Mouse (Mus musculus) kidney, adult 2 months (tissue): ENCODE data around the gene Klf13. TPM values are rescaled to one million over a fixed set of nuclear protein-coding genes. Genes with fewer than 3 reads are reported as not detected.

Source experiments
- DNase-seq: peaks from one replicate; pipeline ENCODE4 v3.0.0; 2021
- H3K27ac ChIP-seq: fragments of 200-500 bp; 2 replicates; pipeline ENCODE4 v1.5.1; 2012; ENCODE audit warnings: low read depth, low read length, control low read depth, inconsistent platforms; ENCODE audit not compliant: insufficient read depth
- H3K27me3 ChIP-seq: fragments of 200-500 bp; replicated peaks from 2 replicates; pipeline ENCODE4 v1.6.1; 2012; ENCODE audit warnings: mild to moderate bottlenecking, moderate library complexity, low read length, inconsistent platforms; ENCODE audit not compliant: control insufficient read depth, insufficient read depth
- H3K36me3 ChIP-seq: fragments of 200-500 bp; 2 replicates; pipeline ENCODE4 v1.6.1; 2012; ENCODE audit warnings: mild to moderate bottlenecking, moderate library complexity, low read length, inconsistent platforms; ENCODE audit not compliant: control insufficient read depth, insufficient read depth
- H3K4me1 ChIP-seq: fragments of 200-500 bp; 2 replicates; pipeline ENCODE4 v1.6.1; 2011; ENCODE audit warnings: low read length; ENCODE audit not compliant: control insufficient read depth, insufficient read depth
- H3K4me3 ChIP-seq: fragments of 200-500 bp; 2 replicates; pipeline ENCODE4 v1.5.1; 2011; ENCODE audit warnings: mild to moderate bottlenecking, low read depth, low read length, control low read depth; ENCODE audit not compliant: insufficient read depth
- CTCF ChIP-seq: fragments of 200-500 bp; conservative IDR thresholded peaks from 2 replicates; pipeline ENCODE4 v1.5.1; 2011; ENCODE audit warnings: low read depth, mild to moderate bottlenecking, control low read depth, low read length, moderate library complexity, mixed read lengths; ENCODE audit not compliant: insufficient read depth, insufficient read length
- POLR2A ChIP-seq: fragments of 200-500 bp; IDR thresholded peaks from one replicate; pipeline ENCODE4 v1.6.1; 2011; ENCODE audit warnings: low read depth, low read length, control low read depth
- WGBS: fragments of 180-500 bp; shearing (Covaris S2); methylation state at CpG from one replicate; pipeline ENCODE4 v1.1.7; 2018; 5-methylcytosine and 5-hydroxymethylcytosine counted together
- polyA plus RNA-seq: library from polyadenylated mRNA; depleted of rRNA; stranded (reverse); fragments of >200 nt; gene quantifications from 2 replicates; pipeline ENCODE4 v1.2.3, GENCODE M21; 2012; rRNA removed

The Klf13 gene
- polyA plus RNA-seq, 1 experiment = 31.2 TPM

- H3K4me1 ChIP-seq = peaks cover 14% of the 10 kb centered on the region
- H3K4me3 ChIP-seq = no peak overlapping the region
- no peaks in the 10 kb centered on the region for H3K36me3 ChIP-seq
- DNase-seq = no peak
- no peak overlapping the region for H3K27ac ChIP-seq
- 93% methylated on average over 17 of the region's 17 CpGs for WGBS
- TF ChIP-seq POLR2A (no peak), CTCF (no peak)
- H3K27me3 ChIP-seq = no peaks in the 10 kb centered on the region
These were observed 80.8 kb downstream of the Klf13 start for GRCm38 (mm10) chr7:63857771-63858417.

GRCm38 (mm10) chr7:63855283-63855682 lies 83.4 kb downstream of the Klf13 start:
- Histone ChIP-seq H3K27ac (no peak overlapping the region), H3K4me3 (no peak overlapping the region), H3K4me1 (peaks cover 6% of the 10 kb centered on the region), H3K27me3 (no peaks in the 10 kb centered on the region), H3K36me3 (no peaks in the 10 kb centered on the region)
- WGBS = 69% methylated on average over 4 of the region's 4 CpGs
- peak; percentile 89 for DNase-seq
- TF ChIP-seq POLR2A = no peak
- TF ChIP-seq CTCF = peak; percentile 87

- H3K27ac ChIP-seq = no peak overlapping the region
- peak; percentile 55 for DNase-seq
- 43% methylated on average over 7 of the region's 7 CpGs for WGBS
These were observed 86.7 kb downstream of the Klf13 start for GRCm38 (mm10) chr7:63851841-63852533.

More at GRCm38 (mm10) chr7:63851841-63852533, 86.7 kb downstream of the Klf13 start:
- Histone ChIP-seq H3K36me3 (no peaks in the 10 kb centered on the region), H3K27me3 (no peaks in the 10 kb centered on the region), H3K4me1 (no peaks in the 10 kb centered on the region), H3K4me3 (no peak overlapping the region)
- TF ChIP-seq CTCF (peak; percentile 51; the same call in 1 of the 2 replicates), POLR2A (no peak)

Other genes starting within 250 kb of the Klf13 start
- not detected in 2 replicates for gene E030018B13Rik, start 22.1 kb downstream of the Klf13 start, polyA plus RNA-seq
- 0.31 and 0.60 TPM in 2 replicates for gene Trpm1, start 214.9 kb upstream of the Klf13 start, polyA plus RNA-seq